Mouse (Mus musculus) midbrain, embryonic 15.5 days (tissue): Measurements from ENCODE around the gene Tulp4. TPM values are rescaled to one million over a fixed set of nuclear protein-coding genes. Genes with fewer than 3 reads are reported as not detected.
"Not testable (repeated sequence)": the region's sequence is repeated elsewhere in the genome, so short reads cannot be mapped to it uniquely, and the experiment has no call there.

Experiments
- ATAC-seq: fragments of 200-750 bp; cut with Nextera tagmentation; replicated peaks from 2 replicates; pipeline ENCODE4 v1.8.0; 2017; ENCODE audit warnings: moderate TSS enrichment
- H3K27ac ChIP-seq: fragments of 300-500 bp; sonication (generic); 2 replicates; pipeline ENCODE4 v1.5.1; 2015; ENCODE audit warnings: mild to moderate bottlenecking, inconsistent platforms
- H3K27me3 ChIP-seq: fragments of 300-500 bp; sonication (generic); replicated peaks from 2 replicates; pipeline ENCODE4 v1.6.1; 2015; ENCODE audit warnings: inconsistent platforms
- H3K36me3 ChIP-seq: fragments of 300-500 bp; sonication (generic); replicated peaks from 2 replicates; pipeline ENCODE4 v1.6.1; 2015; ENCODE audit warnings: inconsistent platforms
- H3K4me1 ChIP-seq: fragments of 300-500 bp; sonication (generic); 2 replicates; pipeline ENCODE4 v1.6.1; 2015; ENCODE audit warnings: inconsistent platforms
- H3K4me2 ChIP-seq: fragments of 300-500 bp; sonication (generic); 2 replicates; pipeline ENCODE4 v1.6.1; 2015; ENCODE audit warnings: inconsistent platforms, mild to moderate bottlenecking, moderate library complexity
- H3K4me3 ChIP-seq: fragments of 300-500 bp; sonication (generic); 2 replicates; pipeline ENCODE4 v1.5.1; 2015; ENCODE audit warnings: mild to moderate bottlenecking, inconsistent platforms
- H3K9ac ChIP-seq: fragments of 300-500 bp; sonication (generic); 2 replicates; pipeline ENCODE4 v1.6.1; 2015; ENCODE audit warnings: mild to moderate bottlenecking, inconsistent platforms
- H3K9me3 ChIP-seq: fragments of 300-500 bp; sonication (generic); 2 replicates; pipeline ENCODE4 v1.6.1; 2016; ENCODE audit warnings: inconsistent platforms
- WGBS: fragments of 180-500 bp; shearing (Covaris S2); methylation state at CpG from one replicate; pipeline ENCODE4 v1.1.7; 2015; ENCODE audit warnings: mixed read lengths; 5-methylcytosine and 5-hydroxymethylcytosine counted together
- polyA plus RNA-seq: library from polyadenylated mRNA; unstranded; fragments of >200 nt; fragmentation: Nextera tagmentation; extraction: Ambion mirVana; gene quantifications from 2 replicates; pipeline ENCODE4 v1.2.1, GENCODE M21; 2015

The Tulp4 gene
- polyA plus RNA-seq, 1 experiment from 2014 or later: 164 TPM

DNA sequence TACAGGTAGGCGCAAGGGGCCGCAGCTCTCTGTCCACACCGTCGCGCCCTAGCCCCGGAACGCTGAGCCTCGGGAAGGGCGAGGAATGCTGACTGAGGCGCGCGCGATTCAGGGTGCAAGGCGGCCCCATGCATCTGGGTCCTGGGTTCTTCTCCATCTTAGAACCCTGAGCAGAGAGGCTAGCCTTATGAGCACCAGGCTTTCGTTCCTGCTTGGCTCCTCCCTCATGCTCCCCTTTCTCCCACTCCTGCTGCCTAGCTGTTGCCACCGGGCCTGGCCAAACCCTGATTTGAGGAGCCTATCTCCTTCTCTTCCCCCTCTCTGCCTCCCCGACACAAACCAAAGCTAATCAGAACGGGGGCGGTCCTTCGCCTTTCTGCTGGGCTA, 150.8 kb downstream of the Tulp4 start:
- Histone ChIP-seq H3K4me3 (peak overlapping the region; percentile 42), H3K9ac (peak overlapping the region; percentile 46), H3K4me2 (peak overlapping the region; percentile 45)
- WGBS: under 1% methylated on average over 20 of the region's 20 CpGs
- not testable (repeated sequence) for H3K4me1 ChIP-seq, H3K36me3 ChIP-seq, H3K27ac ChIP-seq, H3K27me3 ChIP-seq, H3K9me3 ChIP-seq
- ATAC-seq: peak; percentile 73

DNA sequence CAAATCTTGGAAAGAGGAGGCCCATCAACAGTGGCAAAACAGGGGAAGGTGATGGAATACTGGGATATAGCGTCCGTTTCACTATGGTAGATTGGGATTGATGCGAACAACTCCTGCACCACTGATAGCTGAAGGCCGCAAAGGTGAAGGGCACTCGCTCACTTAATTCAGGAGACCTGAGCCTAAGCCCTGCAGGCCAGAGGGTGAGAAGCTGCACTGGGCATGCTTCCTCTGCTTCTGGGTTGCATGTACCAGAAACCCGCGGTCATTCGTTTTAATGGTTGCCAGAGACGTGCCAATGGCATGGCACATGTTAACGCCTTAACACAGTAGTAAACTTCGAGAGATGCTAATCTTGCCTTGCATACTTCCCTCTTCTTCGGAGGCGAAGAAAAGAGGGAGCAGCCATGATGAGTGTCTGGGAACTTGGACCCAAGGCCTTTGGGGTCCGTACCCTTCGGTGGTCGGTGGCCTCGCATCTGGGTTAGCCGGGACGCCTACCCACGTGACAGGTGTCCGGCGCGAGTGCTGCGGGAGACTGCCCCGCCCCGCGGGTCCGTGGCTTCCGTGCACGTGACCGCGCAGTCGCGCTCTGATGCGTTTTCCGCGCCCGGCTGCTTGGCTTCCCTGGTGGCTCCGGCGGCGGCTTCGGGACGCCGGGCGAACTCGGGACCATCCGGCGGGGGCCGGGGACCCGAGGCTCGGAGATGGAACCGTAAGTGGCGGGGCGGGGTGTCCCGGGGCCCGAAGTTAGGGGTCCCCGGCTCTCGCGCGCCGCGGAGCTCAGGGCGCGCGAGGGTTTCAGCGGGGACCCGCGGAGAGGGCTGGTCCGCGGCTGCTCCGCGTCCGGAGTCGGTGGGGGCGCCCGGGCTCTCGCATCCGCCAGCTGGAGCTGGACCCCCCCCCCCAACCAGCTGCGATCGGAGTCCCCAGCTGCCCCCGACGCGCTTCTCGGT, 163.9 kb downstream of the Tulp4 start:
- H3K9me3 ChIP-seq, H3K27ac ChIP-seq, H3K4me1 ChIP-seq, H3K27me3 ChIP-seq, H3K36me3 ChIP-seq: not testable (repeated sequence)
- 2% methylated on average over 77 of the region's 84 CpGs for WGBS
- ATAC-seq: peak; percentile 85
- Histone ChIP-seq H3K4me3 (peak overlapping the region; percentile 51), H3K4me2 (peak overlapping the region; percentile 73), H3K9ac (peak overlapping the region; percentile 41; the same call in 1 of the 2 replicates)

DNA sequence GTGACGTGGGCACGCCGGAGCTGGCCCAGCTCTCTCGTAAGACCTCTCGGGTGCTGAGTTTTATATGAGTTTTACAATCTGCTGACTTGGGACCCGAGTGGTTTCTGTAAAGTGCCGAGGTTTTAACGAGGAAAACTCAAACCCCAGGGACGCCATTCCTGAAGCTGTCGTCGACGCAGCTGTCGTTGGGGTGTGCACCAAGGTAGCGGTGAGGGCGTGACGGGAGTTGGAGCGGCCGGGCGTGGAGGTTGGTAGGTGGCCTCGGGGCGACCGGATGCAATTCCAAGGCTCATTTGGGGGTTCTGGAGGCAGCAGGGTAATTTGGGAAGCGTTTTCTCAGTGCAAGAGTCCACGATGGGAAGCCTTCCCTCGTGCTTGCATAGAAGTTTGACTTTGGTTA, 164.6 kb downstream of the Tulp4 start:
- H3K27ac ChIP-seq, H3K36me3 ChIP-seq, H3K9me3 ChIP-seq, ATAC-seq, H3K27me3 ChIP-seq, H3K4me1 ChIP-seq: not testable (repeated sequence)
- Histone ChIP-seq H3K4me3 (peak overlapping the region; percentile 51), H3K9ac (peak overlapping the region; percentile 41; the same call in 1 of the 2 replicates), H3K4me2 (peak overlapping the region; percentile 73)
- under 1% methylated on average over 25 of the region's 25 CpGs for WGBS

DNA sequence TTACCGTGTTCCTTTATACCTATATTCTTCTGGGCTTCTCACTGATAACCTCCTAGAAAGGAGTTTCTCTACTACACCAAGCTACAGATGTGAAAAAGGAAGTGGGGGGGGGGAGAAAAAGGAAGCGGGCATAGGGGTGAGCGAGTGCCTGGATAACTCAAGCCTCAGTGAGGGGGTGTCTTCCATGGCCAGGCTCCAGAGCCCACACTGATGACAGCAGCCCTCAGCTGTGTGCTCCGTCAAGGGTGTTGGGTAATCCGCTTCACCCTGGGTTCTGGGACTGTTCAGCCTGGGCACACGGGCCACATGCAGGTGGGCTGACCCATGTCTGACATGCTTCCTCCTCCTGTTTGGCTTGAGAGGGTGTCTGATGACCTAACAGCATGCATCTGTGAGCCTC, 165.7 kb downstream of the Tulp4 start:
- not testable (repeated sequence) for H3K36me3 ChIP-seq, ATAC-seq, H3K9me3 ChIP-seq, H3K4me3 ChIP-seq, H3K4me2 ChIP-seq, H3K9ac ChIP-seq, H3K27me3 ChIP-seq, H3K27ac ChIP-seq, H3K4me1 ChIP-seq
- WGBS: 93% methylated on average over 6 of the region's 6 CpGs

DNA sequence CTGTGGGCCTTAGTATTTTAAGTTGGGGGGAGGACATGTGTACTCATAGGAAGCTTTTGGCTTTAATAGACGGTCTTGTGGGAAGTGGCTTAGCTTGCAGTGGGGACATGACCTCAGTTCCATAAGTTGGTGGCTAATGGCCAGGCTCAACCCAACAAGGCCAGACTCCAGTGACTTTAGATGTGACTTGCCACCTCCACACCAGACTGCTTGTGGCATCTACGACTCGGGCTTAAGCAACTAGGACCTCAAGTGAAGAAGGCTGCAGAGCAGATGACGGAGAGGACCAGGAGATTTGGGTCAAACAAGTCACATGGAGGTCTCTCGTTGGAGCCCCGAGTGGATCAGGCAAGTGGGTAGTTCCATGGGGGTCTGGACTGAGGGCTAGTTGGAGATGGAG, 168.5 kb downstream of the Tulp4 start:
- H3K36me3 ChIP-seq, H3K4me1 ChIP-seq, H3K9me3 ChIP-seq, H3K4me3 ChIP-seq, ATAC-seq, H3K27me3 ChIP-seq, H3K27ac ChIP-seq, H3K9ac ChIP-seq, H3K4me2 ChIP-seq: not testable (repeated sequence)
- WGBS: 95% methylated on average over 6 of the region's 6 CpGs

DNA sequence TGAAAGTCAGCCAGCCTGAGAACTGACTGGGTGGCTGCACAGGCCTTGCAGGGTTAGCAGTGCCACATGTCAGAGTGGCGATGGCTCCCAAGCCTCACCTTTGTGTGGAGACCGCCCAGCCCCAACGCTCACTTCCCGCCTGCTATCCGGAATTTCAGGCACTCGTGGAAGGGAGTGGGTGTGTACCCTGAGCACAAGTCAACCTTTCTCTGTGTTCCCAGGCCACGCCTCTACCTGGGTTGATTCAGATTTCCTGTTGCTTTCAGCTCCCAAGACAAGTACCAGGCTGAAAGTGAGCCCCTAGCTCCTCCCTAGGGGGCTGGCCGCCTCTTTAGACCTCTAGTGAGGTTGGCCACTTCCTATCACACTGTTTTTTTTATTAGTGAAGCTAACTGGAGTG, 173.0 kb downstream of the Tulp4 start:
- H3K9ac ChIP-seq, H3K4me2 ChIP-seq, H3K4me3 ChIP-seq, H3K27ac ChIP-seq, H3K27me3 ChIP-seq, H3K4me1 ChIP-seq, H3K9me3 ChIP-seq, ATAC-seq, H3K36me3 ChIP-seq: not testable (repeated sequence)
- 77% methylated on average over 8 of the region's 8 CpGs for WGBS

DNA sequence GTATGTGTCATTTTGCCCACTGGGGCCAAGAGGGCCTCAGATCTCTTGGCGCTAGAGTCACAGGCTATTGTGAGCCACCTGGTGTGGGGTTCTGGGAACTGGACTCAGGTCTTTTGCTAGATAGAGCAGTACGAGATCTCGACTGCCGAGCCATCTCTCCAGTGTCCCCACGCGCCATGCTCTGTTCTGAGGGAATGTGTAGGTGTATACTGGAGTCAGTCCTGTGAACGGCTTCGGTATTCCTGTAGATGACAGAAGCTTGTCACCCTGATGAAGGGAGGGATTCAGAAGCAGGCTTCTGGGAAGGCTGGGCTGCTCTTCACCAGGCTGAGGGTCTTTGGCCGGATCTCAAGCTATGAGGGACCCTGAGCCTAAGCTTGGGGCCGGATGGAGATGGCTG, 173.5 kb downstream of the Tulp4 start:
- H3K4me2 ChIP-seq, H3K27me3 ChIP-seq, H3K36me3 ChIP-seq, H3K4me1 ChIP-seq, H3K9me3 ChIP-seq, H3K4me3 ChIP-seq, H3K9ac ChIP-seq, H3K27ac ChIP-seq: not testable (repeated sequence)
- 88% methylated on average over 10 of the region's 10 CpGs for WGBS
- 0 out of 2 replicates have a peak, but pooled peaks have one; percentile 24 for ATAC-seq

DNA sequence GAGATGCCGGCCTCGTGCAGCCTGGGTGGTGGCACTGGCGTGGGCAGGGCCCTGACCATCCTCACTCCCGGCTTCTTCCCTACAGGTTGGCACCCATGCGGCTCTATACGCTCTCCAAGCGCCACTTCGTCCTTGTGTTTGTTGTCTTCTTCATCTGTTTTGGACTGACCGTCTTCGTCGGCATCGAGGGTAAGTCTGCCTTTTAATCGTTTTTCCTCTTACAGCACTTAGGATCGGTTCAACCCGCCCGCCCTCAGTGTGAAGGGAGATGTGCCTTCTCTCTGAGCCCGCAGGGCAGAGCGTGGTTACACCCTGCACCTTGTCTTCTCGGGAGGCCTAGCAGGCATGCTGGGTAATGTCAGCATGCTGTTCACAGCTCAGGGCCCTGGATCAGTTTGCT, 174.3 kb downstream of the Tulp4 start:
- not testable (repeated sequence) for ATAC-seq, H3K27me3 ChIP-seq, H3K4me2 ChIP-seq, H3K36me3 ChIP-seq, H3K4me3 ChIP-seq, H3K9ac ChIP-seq, H3K9me3 ChIP-seq, H3K27ac ChIP-seq, H3K4me1 ChIP-seq
- 94% methylated on average over 19 of the region's 19 CpGs for WGBS

DNA sequence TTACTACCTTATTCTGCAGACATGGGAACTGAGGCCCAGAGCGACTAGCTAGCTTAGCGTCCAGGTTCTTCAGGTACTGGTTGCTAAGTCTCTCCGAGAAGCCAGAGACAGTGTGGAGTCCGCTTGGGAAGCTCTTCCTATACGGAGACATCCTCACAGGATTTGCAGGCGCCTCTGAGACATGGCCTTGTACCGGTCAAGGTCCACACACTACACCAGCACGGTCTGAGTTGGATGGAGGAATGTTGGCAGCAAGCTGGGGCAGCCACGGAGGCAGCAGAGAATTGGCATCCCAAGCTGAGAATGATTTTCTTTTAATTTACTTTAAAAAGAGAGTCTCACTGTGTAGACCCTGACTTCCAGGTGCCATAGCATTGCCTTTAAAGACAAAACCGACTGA, 176.9 kb downstream of the Tulp4 start:
- WGBS: 97% methylated on average over 8 of the region's 10 CpGs
- H3K4me1 ChIP-seq, H3K27me3 ChIP-seq, H3K27ac ChIP-seq, H3K9me3 ChIP-seq, H3K4me3 ChIP-seq, H3K9ac ChIP-seq, ATAC-seq, H3K36me3 ChIP-seq, H3K4me2 ChIP-seq: not testable (repeated sequence)

DNA sequence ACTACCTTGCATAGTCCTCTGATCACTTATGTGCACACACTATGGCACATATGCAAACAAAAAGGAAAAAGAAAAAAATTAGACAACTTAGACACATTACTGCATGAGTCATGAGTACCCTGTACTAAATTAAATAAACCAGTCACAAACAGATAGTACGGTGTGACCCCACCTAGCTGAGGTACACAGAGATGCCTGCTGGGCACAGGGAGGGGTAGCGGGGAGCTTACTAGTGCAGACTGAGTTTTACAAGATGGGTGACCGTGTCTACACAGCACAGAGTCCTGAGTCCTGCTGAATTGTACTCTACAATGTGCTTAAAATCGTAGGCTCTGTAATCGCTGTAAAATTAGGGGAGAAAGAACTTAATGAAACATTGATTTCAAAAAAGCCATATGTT, 179.9 kb downstream of the Tulp4 start:
- not testable (repeated sequence) for H3K4me2 ChIP-seq, H3K4me3 ChIP-seq, H3K27me3 ChIP-seq, H3K36me3 ChIP-seq, H3K9me3 ChIP-seq, ATAC-seq, H3K9ac ChIP-seq, H3K27ac ChIP-seq, H3K4me1 ChIP-seq
- WGBS: 97% methylated on average over 5 of the region's 5 CpGs

DNA sequence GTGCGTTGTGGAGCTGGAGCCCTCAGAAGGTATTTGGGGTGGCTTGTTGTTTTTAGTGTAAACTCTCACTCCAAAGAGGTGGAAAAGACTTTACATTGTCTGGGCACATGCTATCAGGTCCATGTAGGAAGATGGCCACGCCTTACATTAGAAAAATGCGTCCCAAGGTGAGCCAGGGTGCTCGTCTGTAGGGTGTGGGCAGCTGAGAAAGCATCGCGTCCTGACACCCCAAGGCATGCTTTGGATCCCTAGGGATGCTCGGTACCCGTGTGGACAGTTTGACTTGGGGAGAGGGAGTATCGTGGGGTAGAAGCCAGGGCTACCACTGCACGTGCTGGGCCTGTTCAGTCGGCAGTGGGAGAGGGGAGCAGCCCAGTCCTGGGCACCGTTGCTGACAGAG, 182.8 kb downstream of the Tulp4 start:
- not testable (repeated sequence) for H3K4me2 ChIP-seq, H3K36me3 ChIP-seq, H3K4me3 ChIP-seq, ATAC-seq, H3K27ac ChIP-seq, H3K9me3 ChIP-seq, H3K4me1 ChIP-seq, H3K9ac ChIP-seq, H3K27me3 ChIP-seq
- 94% methylated on average over 12 of the region's 12 CpGs for WGBS

DNA sequence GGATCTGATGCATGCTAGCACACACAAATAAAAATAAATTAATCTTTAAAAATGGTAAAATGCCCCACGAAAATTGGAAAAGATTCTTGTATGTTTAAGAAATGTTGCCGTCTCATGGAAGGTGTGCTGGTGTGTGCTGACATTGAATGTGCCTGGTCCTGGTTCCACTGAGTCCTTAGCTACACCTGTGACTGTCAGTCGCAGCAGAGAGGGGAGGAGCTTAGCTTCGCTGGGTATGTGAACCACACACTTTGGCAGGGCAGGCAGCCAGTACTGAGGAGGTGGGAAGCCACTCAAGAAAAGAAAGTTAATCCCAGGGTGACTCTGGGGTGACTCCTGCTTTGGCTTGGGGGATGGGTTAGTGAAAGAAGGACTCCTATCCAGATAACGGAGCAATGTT, 187.6 kb downstream of the Tulp4 start:
- H3K4me1 ChIP-seq, H3K27ac ChIP-seq: not testable (repeated sequence)
- WGBS: 86% methylated on average over 1 of the region's 5 CpGs

DNA sequence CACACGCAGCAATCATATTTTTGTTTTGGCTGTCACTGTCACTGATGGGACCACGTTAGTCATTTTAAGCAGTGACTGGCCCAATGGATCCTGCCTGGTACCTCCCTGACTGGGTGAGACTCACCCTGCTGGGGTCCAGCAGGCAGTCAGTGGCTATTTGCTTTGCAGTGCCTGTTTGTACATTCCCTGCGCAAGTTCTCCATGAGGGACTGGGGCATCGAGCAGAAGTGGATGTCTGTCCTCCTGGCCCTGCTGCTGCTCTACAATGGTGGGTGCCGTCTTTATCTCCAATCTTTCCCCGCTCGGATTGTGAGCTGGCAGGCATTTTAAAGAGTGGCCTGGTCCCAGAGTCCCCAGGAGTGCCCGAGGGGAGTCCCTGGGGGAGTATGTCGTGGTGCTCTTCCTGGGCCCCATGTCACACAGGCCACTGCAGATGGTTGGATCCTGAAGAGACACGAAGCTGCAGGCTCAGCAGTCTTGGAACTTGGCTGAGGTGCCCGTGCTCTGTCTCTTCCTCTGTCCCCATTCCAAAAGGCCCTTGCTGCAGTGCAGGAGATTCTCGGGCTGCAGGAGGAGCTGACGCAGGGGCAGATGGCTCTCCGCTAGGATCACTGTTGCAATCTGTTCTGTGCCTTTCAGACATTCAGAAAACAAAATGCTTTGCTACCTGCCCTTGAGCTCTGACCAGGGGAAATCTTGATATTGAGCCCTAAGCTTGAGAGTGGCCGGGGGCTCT, 191.0 kb downstream of the Tulp4 start:
- not testable (repeated sequence) for H3K4me2 ChIP-seq, H3K27me3 ChIP-seq, H3K4me3 ChIP-seq, H3K36me3 ChIP-seq, H3K27ac ChIP-seq, H3K9me3 ChIP-seq, H3K4me1 ChIP-seq, H3K9ac ChIP-seq, ATAC-seq
- 93% methylated on average over 9 of the region's 15 CpGs for WGBS

More for the DNA sequence above, 187.6 kb downstream of the Tulp4 start:
- 0 out of 2 replicates have a peak, but pooled peaks have one; percentile 17 for ATAC-seq
- not testable (repeated sequence) for H3K9ac ChIP-seq, H3K4me2 ChIP-seq, H3K27me3 ChIP-seq, H3K36me3 ChIP-seq, H3K4me3 ChIP-seq, H3K9me3 ChIP-seq
